Mouse (Mus musculus): Measurements from ENCODE around the gene Phpt1.

DNA sequence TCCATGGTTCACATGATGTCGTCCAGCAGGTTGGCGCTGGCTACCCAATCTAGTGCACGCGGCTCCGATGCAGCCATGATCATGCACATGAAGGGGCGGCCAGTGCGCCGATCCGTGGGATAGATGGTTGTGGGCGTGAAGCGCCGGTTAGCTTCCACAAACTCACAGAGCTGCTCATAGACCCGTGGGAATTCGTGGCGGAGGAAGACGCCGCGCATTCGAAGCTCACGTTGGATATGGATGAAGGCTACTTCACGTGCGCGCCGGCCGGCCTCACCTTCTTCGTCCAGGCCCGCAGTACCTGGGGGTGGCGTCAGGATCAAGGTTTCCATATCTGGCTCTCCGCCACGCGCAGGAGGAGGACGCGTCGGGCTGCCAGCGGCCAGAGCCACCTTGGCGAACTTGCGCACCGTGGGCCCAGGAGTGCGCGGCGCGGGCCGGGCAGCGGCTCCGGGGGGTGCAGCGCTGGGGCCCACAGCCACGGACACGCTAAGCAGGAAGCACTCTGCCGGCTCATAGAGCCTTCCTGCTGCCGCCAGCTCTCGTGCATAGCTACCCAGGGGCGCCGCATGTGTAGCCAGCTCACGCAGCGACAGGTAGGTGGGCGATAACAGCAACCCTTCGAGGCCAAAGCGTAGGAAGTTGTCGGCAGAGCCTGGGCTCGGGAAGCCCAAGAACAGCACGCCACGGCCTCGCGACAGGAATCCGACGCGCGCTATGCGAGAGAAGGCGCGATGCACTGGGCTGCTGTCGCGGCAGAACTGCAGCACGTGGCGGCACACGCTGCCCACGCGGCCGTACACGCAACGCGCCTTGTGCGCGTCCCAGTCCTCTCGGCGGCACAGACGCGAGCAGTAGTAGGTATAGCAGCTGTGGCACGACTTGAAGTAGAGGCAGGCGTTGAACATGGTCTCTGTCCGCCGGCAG lies 2.2 kb upstream of the Phpt1 start:
- TF ChIP-seq HCFC1 (IDR thresholded peaks at IDR 0.05; ENCODE audit: borderline replicate concordance, insufficient read depth, low read length) (no peak), ZC3H11A (IDR thresholded peaks at IDR 0.05; ENCODE audit: borderline replicate concordance, low read depth, low read length) (no peak), MAFK (IDR thresholded peaks at IDR 0.05; ENCODE audit: insufficient read depth, low read depth, low read length) (no peak)
